Mouse (Mus musculus) thymus, postnatal 25 days (tissue): ENCODE data around the gene Pde6d.

Source experiments
- DNase-seq: peaks from one replicate; pipeline ENCODE4 v3.0.0; 2022

Pde6d gene

DNA sequence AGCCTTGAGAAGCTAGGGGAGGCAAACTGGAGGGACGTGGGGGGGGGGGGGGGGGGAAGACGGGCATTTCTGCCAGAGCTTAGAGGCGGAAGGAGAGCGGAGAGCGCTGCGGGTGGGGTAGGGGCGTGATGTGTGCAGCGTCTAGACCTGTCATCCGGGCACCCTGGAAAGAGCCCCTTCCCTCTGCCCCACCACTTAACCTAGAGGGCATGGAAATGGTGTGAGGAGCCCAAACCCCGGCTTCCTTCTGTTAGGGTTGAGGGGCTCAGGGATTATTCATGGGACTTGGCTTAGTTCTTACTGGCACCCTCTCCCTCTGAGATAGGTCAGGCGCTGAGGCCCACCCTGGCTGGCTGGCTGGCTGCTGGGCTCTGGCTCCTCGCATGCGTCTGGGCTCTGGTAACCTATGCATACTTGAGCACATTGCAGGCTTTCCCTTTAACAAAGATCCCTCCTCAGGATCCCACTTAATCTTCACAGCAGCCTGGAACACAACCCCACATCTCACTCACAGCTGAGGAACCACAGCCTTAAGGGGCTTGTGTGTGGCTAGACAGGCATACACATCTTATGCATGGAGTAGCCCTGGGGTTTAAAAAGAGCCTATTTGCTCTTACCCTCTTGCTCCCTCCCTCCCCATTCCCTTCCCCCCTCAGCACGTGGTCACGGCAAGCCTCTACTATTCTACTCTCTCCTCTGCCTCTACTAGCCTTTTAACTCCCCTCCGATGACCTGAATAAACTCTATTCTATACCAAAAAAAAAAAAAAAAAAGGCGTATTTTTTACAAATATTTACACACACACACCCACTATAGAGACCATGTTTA lies 80.0 kb downstream of the Pde6d start:
- peak; percentile 45 for DNase-seq

- peak; percentile 96 for DNase-seq
Measured at GRCm38 (mm10) chr1:86501559-86501958, 80.9 kb downstream of the Pde6d start.

GRCm38 (mm10) chr1:86501114-86501532 lies 81.3 kb downstream of the Pde6d start:
- DNase-seq: peak; percentile 84

DNA sequence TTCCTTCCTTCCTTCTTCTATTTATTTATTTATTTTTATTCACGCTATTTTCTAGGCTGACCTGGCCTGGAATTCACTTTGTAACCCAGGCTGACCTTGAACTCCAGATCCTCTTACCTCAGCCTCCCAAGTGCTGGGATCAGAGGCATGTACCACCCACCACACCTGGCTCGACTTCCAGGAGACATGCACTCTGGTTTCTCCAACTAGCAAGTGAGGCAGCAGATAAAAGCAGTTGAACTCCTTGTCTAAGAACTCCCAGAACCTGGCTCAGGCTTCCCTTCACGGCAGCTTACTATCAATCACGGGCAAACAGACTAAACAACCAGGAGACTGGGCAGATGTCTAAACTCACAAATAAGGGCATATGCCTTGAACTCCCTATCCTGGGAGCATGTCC lies 81.7 kb downstream of the Pde6d start:
- DNase-seq: no peak

DNA sequence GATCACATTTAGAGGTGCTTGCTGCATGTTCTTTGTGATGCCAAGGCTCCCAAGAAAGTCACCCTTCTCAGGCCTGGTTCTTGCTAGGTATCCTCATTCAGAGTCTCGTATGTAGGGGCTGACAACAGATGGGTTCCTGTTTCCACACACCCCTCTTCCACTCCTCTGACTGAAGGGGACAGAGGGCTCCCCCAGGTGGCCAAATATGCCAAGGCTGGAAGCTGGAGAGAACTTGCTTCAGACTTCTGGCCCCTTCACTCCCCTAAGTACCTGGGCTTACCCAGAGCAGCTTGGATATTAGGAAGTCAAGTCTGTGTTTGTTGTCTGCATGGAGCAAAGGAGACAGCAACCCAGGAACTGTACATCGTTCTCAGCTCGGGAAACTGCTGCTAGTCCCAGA lies 82.5 kb downstream of the Pde6d start:
- peak; percentile 89 for DNase-seq

GRCm38 (mm10) chr1:86498611-86499010 lies 83.8 kb downstream of the Pde6d start:
- DNase-seq: no peak

GRCm38 (mm10) chr1:86497986-86498385 lies 84.4 kb downstream of the Pde6d start:
- DNase-seq: no peak

DNA sequence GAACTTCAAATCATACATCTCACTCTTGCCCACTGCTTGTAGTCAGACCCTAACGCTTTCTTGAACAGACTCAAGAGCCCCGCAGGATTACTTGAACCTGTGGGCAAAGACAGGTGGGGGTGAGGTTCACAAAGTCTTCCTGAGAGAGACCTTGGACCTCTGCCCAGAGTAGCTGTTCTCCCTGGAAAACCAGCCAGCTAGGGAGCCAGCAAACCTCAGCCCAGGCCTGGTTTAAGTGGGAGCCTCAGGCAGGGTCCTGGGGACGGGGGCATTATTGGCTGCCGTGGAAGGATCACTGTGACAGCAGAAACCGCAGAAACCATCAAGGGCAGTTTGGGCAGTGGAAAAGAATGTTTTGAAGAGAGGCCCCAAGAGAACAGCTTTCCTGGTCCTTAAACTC lies 85.1 kb downstream of the Pde6d start:
- no peak for DNase-seq

- DNase-seq: no peak
Measured at GRCm38 (mm10) chr1:86496340-86496739, 86.1 kb downstream of the Pde6d start.

DNA sequence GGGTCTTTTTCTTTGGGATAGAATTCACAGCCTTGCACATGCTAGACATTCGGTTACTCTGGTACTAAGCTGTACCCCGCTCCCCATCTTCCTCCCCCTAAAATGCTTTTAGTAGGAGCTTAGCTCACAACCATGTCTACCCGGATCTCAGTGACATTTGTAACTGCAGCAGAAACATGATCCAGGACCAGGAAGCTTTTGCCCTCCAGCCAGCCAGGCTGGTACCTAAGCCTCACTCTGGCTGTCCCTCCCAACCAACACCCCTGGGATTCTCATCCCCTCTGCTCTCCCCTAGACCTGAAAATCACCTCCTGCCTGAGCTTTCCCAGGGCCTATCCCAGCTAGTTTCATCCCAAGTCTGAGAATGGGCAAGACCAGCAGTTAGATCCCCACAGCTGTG lies 88.6 kb downstream of the Pde6d start:
- no peak for DNase-seq
